Mouse (Mus musculus) limb, embryonic 11.5 days (tissue): ENCODE results near the gene Sipa1l1. TPM values are rescaled to one million over a fixed set of nuclear protein-coding genes. Genes with fewer than 3 reads are reported as not detected.

Source experiments
- ATAC-seq: fragments of 200-750 bp; cut with Nextera tagmentation; 2 replicates; pipeline ENCODE4 v1.8.0; 2017; ENCODE audit warnings: low read depth; ENCODE audit not compliant: insufficient number of reproducible peaks, low FRiP score, low TSS enrichment
- DNase-seq: peaks from one replicate; pipeline ENCODE4 v3.0.0-alpha.2; 2015; ENCODE audit warnings: low spot score
- H3K27ac ChIP-seq: fragments of 300-500 bp; sonication (generic); replicated peaks from 2 replicates; pipeline ENCODE4 v1.5.1; 2014; ENCODE audit warnings: low read depth, mild to moderate bottlenecking, low read length
- H3K27me3 ChIP-seq: fragments of 300-500 bp; sonication (generic); 2 replicates; pipeline ENCODE4 v1.6.1; 2014; ENCODE audit warnings: mild to moderate bottlenecking, low read length, mixed read lengths; ENCODE audit not compliant: control insufficient read depth, insufficient read depth
- H3K36me3 ChIP-seq: fragments of 300-500 bp; sonication (generic); 2 replicates; pipeline ENCODE4 v1.6.1; 2014; ENCODE audit warnings: mild to moderate bottlenecking, low read length, moderate library complexity, mixed read lengths; ENCODE audit not compliant: control insufficient read depth, insufficient read depth
- H3K4me1 ChIP-seq: fragments of 300-500 bp; sonication (generic); 2 replicates; pipeline ENCODE4 v1.6.1; 2014; ENCODE audit warnings: low read length, mixed read lengths; ENCODE audit not compliant: control insufficient read depth, insufficient read depth
- H3K4me2 ChIP-seq: fragments of 300-500 bp; sonication (generic); 2 replicates; pipeline ENCODE4 v1.6.1; 2014; ENCODE audit warnings: low read depth, mild to moderate bottlenecking, moderate library complexity; ENCODE audit not compliant: severe bottlenecking
- H3K4me3 ChIP-seq: fragments of 300-500 bp; sonication (generic); 2 replicates; pipeline ENCODE4 v1.5.1; 2014; ENCODE audit warnings: low read depth, low read length
- H3K9ac ChIP-seq: fragments of 300-500 bp; sonication (generic); 2 replicates; pipeline ENCODE4 v1.6.1; 2014; ENCODE audit warnings: mild to moderate bottlenecking, low read length
- H3K9me3 ChIP-seq: fragments of 300-500 bp; sonication (generic); 2 replicates; pipeline ENCODE4 v1.6.1; 2016; ENCODE audit warnings: low read length; ENCODE audit not compliant: control insufficient read depth
- WGBS: fragments of 180-500 bp; shearing (Covaris S2); extraction: QIAGEN DNeasy Blood & Tissue Kit; methylation state at CpG from one replicate; pipeline ENCODE4 v1.1.7; 2014; 5-methylcytosine and 5-hydroxymethylcytosine counted together
- polyA plus RNA-seq: library from polyadenylated mRNA; unstranded; fragments of >200 nt; fragmentation: Nextera tagmentation; extraction: Ambion mirVana; gene quantifications from 2 replicates; pipeline ENCODE4 v1.2.1, GENCODE M21; 2014

Gene Sipa1l1
- polyA plus RNA-seq, 1 experiment from 2014 or later, result 32.5 TPM

- WGBS, result 86% methylated on average over 9 of the region's 9 CpGs
- no peak overlapping the region for H3K9ac ChIP-seq
- H3K4me3 ChIP-seq, result no peak overlapping the region
- H3K36me3 ChIP-seq, result no peaks in the 10 kb centered on the region
- no peak for DNase-seq
- H3K27me3 ChIP-seq, result no peaks in the 10 kb centered on the region
- H3K9me3 ChIP-seq, result no peaks in the 10 kb centered on the region
- H3K4me1 ChIP-seq, result peaks cover 4% of the 10 kb centered on the region; the same call in 1 of the 2 replicates
- ATAC-seq, result no peak
- no peak overlapping the region for H3K27ac ChIP-seq
- no peak overlapping the region for H3K4me2 ChIP-seq
Measured at GRCm38 (mm10) chr12:82265335-82266274, 96.5 kb downstream of the Sipa1l1 start.

DNA sequence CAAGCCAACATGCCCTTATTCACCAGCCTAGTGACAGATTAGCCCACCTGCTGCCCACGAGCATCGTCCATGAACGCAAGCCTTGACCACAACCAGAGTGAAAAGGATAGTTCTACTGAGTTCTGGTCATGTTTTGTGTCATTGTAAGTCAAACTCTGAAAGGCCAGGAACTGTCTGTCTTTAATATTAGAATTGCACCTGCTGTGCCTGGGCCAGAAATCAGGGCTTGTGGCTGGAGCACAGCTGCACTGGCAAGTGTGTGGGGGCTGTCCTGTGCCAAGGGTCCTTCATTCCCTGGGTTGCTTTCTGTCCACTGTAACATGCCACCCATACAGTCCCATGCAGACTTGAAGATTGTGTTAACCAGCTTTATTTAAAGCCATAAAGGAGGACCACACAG lies 102.3 kb downstream of the Sipa1l1 start:
- DNase-seq (no peak), ATAC-seq (no peak)
- H3K9me3 ChIP-seq, result no peaks in the 10 kb centered on the region
- 91% methylated on average over 3 of the region's 3 CpGs for WGBS
- no peak overlapping the region for H3K27ac ChIP-seq
- H3K27me3 ChIP-seq, result no peaks in the 10 kb centered on the region
- no peak overlapping the region for H3K4me3 ChIP-seq
- H3K4me2 ChIP-seq, result no peak overlapping the region
- no peaks in the 10 kb centered on the region for H3K36me3 ChIP-seq
- H3K9ac ChIP-seq, result no peak overlapping the region
- peaks cover 12% of the 10 kb centered on the region; the same call in 1 of the 2 replicates for H3K4me1 ChIP-seq

- Histone ChIP-seq H3K9ac (no peak overlapping the region), H3K9me3 (no peaks in the 10 kb centered on the region), H3K4me3 (no peak overlapping the region), H3K4me1 (peaks cover 12% of the 10 kb centered on the region; the same call in 1 of the 2 replicates), H3K27me3 (no peaks in the 10 kb centered on the region), H3K4me2 (no peak overlapping the region), H3K36me3 (no peaks in the 10 kb centered on the region), H3K27ac (no peak overlapping the region)
- ATAC-seq (no peak), DNase-seq (no peak)
- WGBS, result 81% methylated on average over 3 of the region's 3 CpGs
Measured at GRCm38 (mm10) chr12:82273503-82273902, 104.4 kb downstream of the Sipa1l1 start.

DNA sequence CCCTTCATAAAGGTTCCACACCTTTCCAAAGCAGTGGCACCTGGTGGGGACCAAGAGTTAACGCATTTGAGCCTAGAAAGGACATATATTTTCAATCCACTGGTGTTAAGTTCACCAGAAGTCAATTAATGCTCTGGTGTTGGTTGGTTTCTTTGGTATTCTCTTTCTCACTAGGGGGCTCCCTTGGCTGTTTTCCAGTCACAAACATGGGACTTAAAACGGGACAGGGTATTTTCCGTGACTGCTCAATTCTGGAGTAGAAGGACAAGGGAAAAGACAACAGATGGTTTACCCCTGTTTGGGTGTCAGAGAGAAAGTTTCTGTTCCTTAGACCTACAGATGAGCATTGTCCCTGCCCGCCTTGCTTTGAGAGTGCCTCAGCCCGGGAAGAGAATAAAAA lies 105.5 kb downstream of the Sipa1l1 start:
- no peak overlapping the region for H3K4me3 ChIP-seq
- ATAC-seq (no peak), DNase-seq (no peak)
- H3K4me2 ChIP-seq, result no peak overlapping the region
- H3K9ac ChIP-seq, result no peak overlapping the region
- H3K27ac ChIP-seq, result no peak overlapping the region
- H3K4me1 ChIP-seq, result peaks cover 10% of the 10 kb centered on the region; the same call in 1 of the 2 replicates
- WGBS, result 70% methylated on average over 5 of the region's 5 CpGs
- H3K27me3 ChIP-seq, result no peaks in the 10 kb centered on the region
- H3K9me3 ChIP-seq, result no peaks in the 10 kb centered on the region
- no peaks in the 10 kb centered on the region for H3K36me3 ChIP-seq

DNA sequence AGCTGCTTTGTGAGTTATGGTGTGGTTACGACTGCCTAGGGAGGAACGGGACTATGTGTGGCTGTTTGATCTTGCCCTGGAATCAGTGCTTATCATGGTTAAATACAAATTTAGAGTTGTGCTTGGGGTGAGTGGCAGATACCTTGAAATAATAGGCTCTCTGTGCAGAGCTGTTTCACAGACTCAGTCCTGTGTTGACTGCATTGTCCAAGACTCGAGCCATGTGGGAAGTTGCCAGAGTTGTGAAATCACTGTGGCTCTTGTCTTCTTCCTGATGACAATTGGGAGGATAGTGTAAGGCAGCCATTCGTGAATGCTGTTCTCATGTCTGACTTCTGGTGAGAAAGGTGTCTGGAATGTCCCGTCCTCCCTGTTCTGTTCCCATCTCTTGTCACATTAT lies 106.6 kb downstream of the Sipa1l1 start:
- no peak for DNase-seq
- no peak overlapping the region for H3K9ac ChIP-seq
- H3K4me3 ChIP-seq, result no peak overlapping the region
- no peak for ATAC-seq
- no peaks in the 10 kb centered on the region for H3K9me3 ChIP-seq
- H3K27me3 ChIP-seq, result no peaks in the 10 kb centered on the region
- no peaks in the 10 kb centered on the region for H3K36me3 ChIP-seq
- H3K27ac ChIP-seq, result 0 out of 2 replicates have a peak overlapping the region, but pooled peaks have one; percentile 30
- no peak overlapping the region for H3K4me2 ChIP-seq
- 50% methylated on average over 5 of the region's 5 CpGs for WGBS
- H3K4me1 ChIP-seq, result peaks cover 10% of the 10 kb centered on the region; the same call in 1 of the 2 replicates

GRCm38 (mm10) chr12:82276591-82276990 lies 107.5 kb downstream of the Sipa1l1 start:
- WGBS, result 93% methylated on average over 1 of the region's 1 CpGs

GRCm38 (mm10) chr12:82284617-82285016 lies 115.5 kb downstream of the Sipa1l1 start:
- 91% methylated on average over 5 of the region's 5 CpGs for WGBS
- Histone ChIP-seq H3K4me1 (no peaks in the 10 kb centered on the region), H3K9ac (no peak overlapping the region), H3K27me3 (no peaks in the 10 kb centered on the region), H3K27ac (no peak overlapping the region), H3K36me3 (no peaks in the 10 kb centered on the region), H3K4me3 (no peak overlapping the region), H3K9me3 (no peaks in the 10 kb centered on the region), H3K4me2 (no peak overlapping the region)
- ATAC-seq, result no peak
- DNase-seq, result no peak

More at GRCm38 (mm10) chr12:82276591-82276990, 107.5 kb downstream of the Sipa1l1 start:
- no peaks in the 10 kb centered on the region for H3K9me3 ChIP-seq
- H3K27ac ChIP-seq, result no peak overlapping the region
- peaks cover 10% of the 10 kb centered on the region; the same call in 1 of the 2 replicates for H3K4me1 ChIP-seq
- no peak for ATAC-seq
- no peak overlapping the region for H3K4me3 ChIP-seq
- no peaks in the 10 kb centered on the region for H3K27me3 ChIP-seq
- no peak overlapping the region for H3K4me2 ChIP-seq
- no peak overlapping the region for H3K9ac ChIP-seq
- H3K36me3 ChIP-seq, result no peaks in the 10 kb centered on the region
- no peak for DNase-seq

- H3K9ac ChIP-seq, result no peak overlapping the region
- DNase-seq, result no peak
- H3K27ac ChIP-seq, result no peak overlapping the region
- 97% methylated on average over 2 of the region's 2 CpGs for WGBS
- no peaks in the 10 kb centered on the region for H3K27me3 ChIP-seq
- H3K4me1 ChIP-seq, result no peaks in the 10 kb centered on the region
- H3K4me3 ChIP-seq, result no peak overlapping the region
- no peak for ATAC-seq
- H3K36me3 ChIP-seq, result no peaks in the 10 kb centered on the region
- H3K9me3 ChIP-seq, result no peaks in the 10 kb centered on the region
- no peak overlapping the region for H3K4me2 ChIP-seq
Measured at GRCm38 (mm10) chr12:82285018-82285417, 115.9 kb downstream of the Sipa1l1 start.
